Mouse (Mus musculus): ENCODE data around the gene Ccdc171.

DNA sequence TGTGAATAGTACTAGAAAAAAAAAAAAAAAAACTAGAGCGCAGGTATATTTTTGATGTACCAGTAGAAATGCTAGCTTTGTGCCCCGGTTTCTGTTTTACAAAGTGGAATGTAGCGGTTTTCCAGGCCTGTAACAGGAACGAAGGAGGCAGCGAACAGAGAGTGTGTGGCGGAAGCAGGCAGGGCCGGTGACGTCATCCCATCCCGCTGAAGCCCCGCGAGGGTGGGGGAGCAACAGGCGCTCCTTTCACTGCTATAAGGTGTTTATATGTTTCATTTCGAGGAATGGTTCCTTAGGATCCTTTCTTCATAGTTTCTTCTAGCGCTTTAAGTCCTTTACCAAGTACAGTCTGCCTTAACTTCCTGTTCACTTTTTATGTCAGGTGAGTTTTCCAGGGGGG is 272.6 kb downstream of the Ccdc171 start:
- TF ChIP-seq POLR2A (IDR thresholded peaks at IDR 0.05; ENCODE audit: borderline replicate concordance, extremely low read depth, low read depth, low read length), result no peak
- no peak for TF ChIP-seq CTCF (IDR thresholded peaks at IDR 0.05; ENCODE audit: insufficient read depth, low read length)

Data from lung, adult 2 months (tissue).